In genomic region chr12:69696746-69697145, GRCm38 (mm10) we compare ENCODE assay signal across 8 mouse cellular contexts. TPM values are rescaled to one million over a fixed set of nuclear protein-coding genes. Genes with fewer than 3 reads are reported as not detected.
DNase-seq lines count a peak whose midpoint lies in the region; ATAC-seq lines count a peak whose summit lies in the region.

No protein-coding gene starts in this region.

- intact Hi-C loops in heart, postnatal 25 days (cut with DNase I), result loop anchor here (5.0 kb wide), 3 partner anchors 54 to 114 kb away; partner anchors contain the start of gene Vcpkmt

- peak; percentile 66 for DNase-seq in heart, adult 8-10 months (ENCODE audit: low spot score)
- DNase-seq in heart, postnatal 25 days (ENCODE audit: low spot score), result no peak
- peak; percentile 32 for DNase-seq in urinary bladder, postnatal 25 days (ENCODE audit: low spot score)
- DNase-seq in urinary bladder, postnatal 4 days (ENCODE audit: low spot score in 2 of 2), result no peak
- peak; percentile 72 for DNase-seq in cerebellum, postnatal 14 days
- DNase-seq in kidney, adult 8-10 months, result peak; percentile 51 to 68
- peak; percentile 24 for DNase-seq in yolk sac, embryonic 10.5 days (ENCODE audit: low spot score)

- peak; percentile 87 for ATAC-seq in megakaryocyte, adult 5-6 weeks (ENCODE audit: poor library complexity, severe bottlenecking)

RNA-seq across cellular contexts. Expression of gene Sos2, which starts 15.1 kb away (rescaled TPM):
- 10 to 100 TPM; 36.6 to 44.0 (median 41.1) TPM for total RNA-seq in heart, adult 8-10 months (2022)
- total RNA-seq in heart, postnatal 25 days (2021), result 10 to 100 TPM; 34.9 to 40.3 TPM
- 58.6 and 64.1 TPM in 2 replicates for total RNA-seq in megakaryocyte, adult 5-6 weeks (2015)
- total RNA-seq in megakaryocyte, adult 5-6 weeks (2017), result 29.9 and 57.6 TPM in 2 replicates

RNA-seq across cellular contexts. Expression of gene L2hgdh, which starts 27.9 kb away (rescaled TPM):
- total RNA-seq in heart, adult 8-10 months (2022), result 10 to 100 TPM; 42.7 to 56.7 (median 46.3) TPM
- total RNA-seq in heart, postnatal 25 days (2021), result 10 to 100 TPM; 41.7 to 47.7 TPM
- 1.6 and 2.4 TPM in 2 replicates for total RNA-seq in megakaryocyte, adult 5-6 weeks (2015)
- 1.4 and 4.3 TPM in 2 replicates for total RNA-seq in megakaryocyte, adult 5-6 weeks (2017)

RNA-seq across cellular contexts. Expression of gene Atp5s, which starts 28.0 kb away (rescaled TPM):
- total RNA-seq in heart, adult 8-10 months (2022), result 10 to 100 TPM; 28.1 to 38.2 (median 32.3) TPM
- 10 to 100 TPM; 27.6 to 28.3 TPM for total RNA-seq in heart, postnatal 25 days (2021)
- 10.3 and 12.6 TPM in 2 replicates for total RNA-seq in megakaryocyte, adult 5-6 weeks (2015)
- 4.2 and 5.2 TPM in 2 replicates for total RNA-seq in megakaryocyte, adult 5-6 weeks (2017)

Comparison
In these comparisons a context has a peak if more than half of its experiments do, and no peak if none do; other contexts are left out.
1. DNase-seq: peak in heart, adult 8-10 months (single experiment), urinary bladder, postnatal 25 days (single experiment), cerebellum, postnatal 14 days (2 of 2), kidney, adult 8-10 months (2 of 2) and yolk sac, embryonic 10.5 days (single experiment); none in heart, postnatal 25 days (single experiment) and urinary bladder, postnatal 4 days (0 of 2).
2. RNA of gene L2hgdh, which starts 27.9 kb away (total RNA-seq): 41.7 to 47.7 TPM in heart, postnatal 25 days and 42.7 to 56.7 TPM in heart, adult 8-10 months; 1.4 to 4.3 TPM in megakaryocyte, adult 5-6 weeks; every median in the first group is over 4 times any median in the second.